Mouse (Mus musculus) kidney, adult 2 months (tissue): ENCODE results near the gene Zbtb32. TPM values are rescaled to one million over a fixed set of nuclear protein-coding genes. Genes with fewer than 3 reads are reported as not detected.

ENCODE experiments used
- DNase-seq: peaks from one replicate; pipeline ENCODE4 v3.0.0; 2021
- H3K27ac ChIP-seq: fragments of 200-500 bp; 2 replicates; pipeline ENCODE4 v1.5.1; 2012; ENCODE audit warnings: low read depth, low read length, control low read depth, inconsistent platforms; ENCODE audit not compliant: insufficient read depth
- H3K27me3 ChIP-seq: fragments of 200-500 bp; replicated peaks from 2 replicates; pipeline ENCODE4 v1.6.1; 2012; ENCODE audit warnings: mild to moderate bottlenecking, moderate library complexity, low read length, inconsistent platforms; ENCODE audit not compliant: control insufficient read depth, insufficient read depth
- H3K36me3 ChIP-seq: fragments of 200-500 bp; 2 replicates; pipeline ENCODE4 v1.6.1; 2012; ENCODE audit warnings: mild to moderate bottlenecking, moderate library complexity, low read length, inconsistent platforms; ENCODE audit not compliant: control insufficient read depth, insufficient read depth
- H3K4me1 ChIP-seq: fragments of 200-500 bp; 2 replicates; pipeline ENCODE4 v1.6.1; 2011; ENCODE audit warnings: low read length; ENCODE audit not compliant: control insufficient read depth, insufficient read depth
- H3K4me3 ChIP-seq: fragments of 200-500 bp; 2 replicates; pipeline ENCODE4 v1.5.1; 2011; ENCODE audit warnings: mild to moderate bottlenecking, low read depth, low read length, control low read depth; ENCODE audit not compliant: insufficient read depth
- CTCF ChIP-seq: fragments of 200-500 bp; conservative IDR thresholded peaks from 2 replicates; pipeline ENCODE4 v1.5.1; 2011; ENCODE audit warnings: low read depth, mild to moderate bottlenecking, control low read depth, low read length, moderate library complexity, mixed read lengths; ENCODE audit not compliant: insufficient read depth, insufficient read length
- POLR2A ChIP-seq: fragments of 200-500 bp; IDR thresholded peaks from one replicate; pipeline ENCODE4 v1.6.1; 2011; ENCODE audit warnings: low read depth, low read length, control low read depth
- WGBS: fragments of 180-500 bp; shearing (Covaris S2); methylation state at CpG from one replicate; pipeline ENCODE4 v1.1.7; 2018; 5-methylcytosine and 5-hydroxymethylcytosine counted together
- polyA plus RNA-seq: library from polyadenylated mRNA; depleted of rRNA; stranded (reverse); fragments of >200 nt; gene quantifications from 2 replicates; pipeline ENCODE4 v1.2.3, GENCODE M21; 2012

Zbtb32 gene
- polyA plus RNA-seq, 1 experiment: 1.3 TPM

DNA sequence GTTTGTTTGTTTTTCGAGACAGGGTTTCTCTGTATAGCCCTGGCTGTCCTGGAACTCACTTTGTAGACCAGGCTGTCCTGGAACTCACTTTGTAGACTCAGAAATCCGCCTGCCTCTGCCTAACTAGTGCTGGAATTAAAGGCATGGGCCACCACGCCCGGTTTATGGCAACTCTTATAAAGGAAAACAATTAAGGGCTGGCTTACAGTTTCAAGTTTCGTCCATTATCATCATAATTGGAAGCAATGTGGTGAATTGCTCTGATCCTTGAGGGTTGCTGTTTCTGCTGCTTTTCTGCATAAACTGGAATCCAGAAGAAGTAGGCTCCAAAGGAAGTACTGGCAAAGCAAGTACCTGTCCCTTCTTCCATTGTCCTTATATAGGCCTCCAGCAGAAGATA is 27.9 kb upstream of the Zbtb32 start:
- DNase-seq: no peak
- WGBS: 86% methylated on average over 5 of the region's 5 CpGs
- peaks cover 3% of the 10 kb centered on the region; the same call in 1 of the 2 replicates for H3K4me1 ChIP-seq
- no peak for TF ChIP-seq CTCF
- no peak for TF ChIP-seq POLR2A
- H3K4me3 ChIP-seq: no peak overlapping the region
- H3K36me3 ChIP-seq: peaks cover 3% of the 10 kb centered on the region; the same call in 1 of the 2 replicates
- H3K27me3 ChIP-seq: no peaks in the 10 kb centered on the region
- no peak overlapping the region for H3K27ac ChIP-seq

DNA sequence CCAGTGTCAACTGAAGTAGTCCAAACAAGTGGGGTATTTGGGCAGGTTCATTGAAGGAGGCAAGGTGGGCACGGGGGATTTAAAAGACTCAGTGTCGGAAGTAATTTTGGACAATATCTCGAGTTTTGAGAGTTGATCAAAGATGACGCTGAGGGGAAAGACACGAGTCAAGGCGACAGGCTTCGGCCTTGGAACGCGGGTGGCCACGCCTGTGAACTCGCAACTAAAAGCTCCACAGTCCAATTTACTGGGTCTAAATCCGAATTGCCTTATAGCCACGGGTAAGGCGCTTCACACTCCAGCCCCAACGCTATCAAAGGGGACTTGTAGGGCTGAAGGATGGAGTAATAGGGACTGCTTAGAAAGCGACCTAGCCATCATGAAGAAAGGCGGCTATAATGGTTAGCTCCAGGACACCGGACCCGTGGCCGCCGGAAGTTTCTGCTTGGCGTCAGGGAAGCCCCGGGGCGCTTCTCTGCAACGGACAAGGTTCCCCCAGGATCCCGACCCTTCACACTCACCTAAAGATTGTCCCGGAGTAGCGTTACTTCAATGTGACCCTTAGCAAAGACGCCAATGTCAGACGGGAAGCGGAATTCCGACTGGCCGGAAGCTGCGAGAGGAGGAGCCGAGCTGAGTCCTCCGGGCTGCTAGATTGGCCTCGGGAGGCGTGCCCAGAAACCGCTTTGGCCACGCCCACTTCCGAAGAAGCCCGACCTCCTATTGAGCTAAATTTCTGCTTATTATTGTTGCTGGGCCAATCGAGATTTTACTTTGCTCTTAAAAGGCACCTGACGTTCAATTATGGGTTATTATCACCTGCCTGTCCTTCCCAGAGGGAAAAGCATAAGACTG is 27.0 kb upstream of the Zbtb32 start, which contains the start of gene Cox6b1:
Gene Cox6b1, minus strand, starts transcription at position 622 of the 855 bp plus-strand sequence.
- DNase-seq: peak; percentile 94
- H3K27ac ChIP-seq: peak within 1 kb of the TSS; percentile 99
- H3K36me3 ChIP-seq: peaks cover 3% of the 10 kb centered on the region; the same call in 1 of the 2 replicates
- TF ChIP-seq CTCF (no peak), POLR2A (peak; percentile 37)
- peaks cover 6% of the 10 kb centered on the region; the same call in 1 of the 2 replicates for H3K4me1 ChIP-seq
- WGBS: 1% methylated on average over 44 of the region's 44 CpGs
- H3K4me3 ChIP-seq: peak within 1 kb of the TSS; percentile 93
- H3K27me3 ChIP-seq: no peaks in the 10 kb centered on the region

DNA sequence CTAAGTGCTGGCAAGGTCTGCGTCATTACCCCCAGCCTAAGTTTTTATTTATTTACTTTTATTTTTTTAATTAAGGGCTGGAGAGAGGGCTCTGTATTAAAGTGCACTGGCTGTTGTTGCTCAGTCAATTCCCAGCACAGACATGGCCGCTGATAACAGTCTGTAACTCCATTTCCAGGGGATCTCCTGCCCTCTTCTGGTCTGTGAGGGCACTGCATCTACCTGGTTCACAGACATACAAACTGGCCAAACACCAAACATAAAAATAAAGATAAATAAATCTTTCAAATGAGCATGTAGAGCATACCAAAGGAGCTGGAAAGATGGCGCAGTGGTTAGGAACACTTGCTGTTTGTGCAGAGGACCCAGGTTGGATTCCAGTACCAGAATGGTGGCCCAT is 20.5 kb upstream of the Zbtb32 start:
- TF ChIP-seq CTCF (peak; percentile 60), POLR2A (no peak)
- 0 out of 2 replicates have a peak, but pooled peaks cover 3% of the 10 kb centered on the region for H3K4me1 ChIP-seq
- H3K36me3 ChIP-seq: peaks cover 8% of the 10 kb centered on the region; the same call in 1 of the 2 replicates
- 90% methylated on average over 3 of the region's 3 CpGs for WGBS
- no peak for DNase-seq
- no peaks in the 10 kb centered on the region for H3K27me3 ChIP-seq
- H3K4me3 ChIP-seq: no peak overlapping the region
- no peak overlapping the region for H3K27ac ChIP-seq

DNA sequence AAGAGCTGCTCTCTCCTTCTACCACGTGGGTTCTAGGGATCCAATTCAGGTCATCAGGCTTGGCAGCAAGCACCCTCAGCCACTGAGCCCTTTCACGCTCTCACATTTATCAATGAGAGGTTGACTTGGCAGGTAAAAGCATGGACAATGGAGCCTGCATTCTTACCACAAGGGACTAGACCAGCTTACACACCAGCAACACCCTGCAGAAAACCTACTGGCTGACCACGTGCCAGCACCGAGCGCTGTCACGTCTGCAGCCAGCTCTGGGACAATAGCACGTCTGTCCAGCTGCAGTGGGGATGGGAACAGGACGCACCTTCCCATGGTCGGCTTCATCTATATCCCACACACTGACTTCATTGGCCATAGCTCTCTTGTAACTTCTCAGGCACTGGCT is 19.9 kb upstream of the Zbtb32 start:
- WGBS: 94% methylated on average over 9 of the region's 9 CpGs
- Histone ChIP-seq H3K36me3 (peaks cover 6% of the 10 kb centered on the region; the same call in 1 of the 2 replicates), H3K27me3 (no peaks in the 10 kb centered on the region), H3K4me1 (0 out of 2 replicates have a peak, but pooled peaks cover 3% of the 10 kb centered on the region), H3K4me3 (no peak overlapping the region), H3K27ac (no peak overlapping the region)
- DNase-seq: no peak
- TF ChIP-seq CTCF (no peak), POLR2A (no peak)

DNA sequence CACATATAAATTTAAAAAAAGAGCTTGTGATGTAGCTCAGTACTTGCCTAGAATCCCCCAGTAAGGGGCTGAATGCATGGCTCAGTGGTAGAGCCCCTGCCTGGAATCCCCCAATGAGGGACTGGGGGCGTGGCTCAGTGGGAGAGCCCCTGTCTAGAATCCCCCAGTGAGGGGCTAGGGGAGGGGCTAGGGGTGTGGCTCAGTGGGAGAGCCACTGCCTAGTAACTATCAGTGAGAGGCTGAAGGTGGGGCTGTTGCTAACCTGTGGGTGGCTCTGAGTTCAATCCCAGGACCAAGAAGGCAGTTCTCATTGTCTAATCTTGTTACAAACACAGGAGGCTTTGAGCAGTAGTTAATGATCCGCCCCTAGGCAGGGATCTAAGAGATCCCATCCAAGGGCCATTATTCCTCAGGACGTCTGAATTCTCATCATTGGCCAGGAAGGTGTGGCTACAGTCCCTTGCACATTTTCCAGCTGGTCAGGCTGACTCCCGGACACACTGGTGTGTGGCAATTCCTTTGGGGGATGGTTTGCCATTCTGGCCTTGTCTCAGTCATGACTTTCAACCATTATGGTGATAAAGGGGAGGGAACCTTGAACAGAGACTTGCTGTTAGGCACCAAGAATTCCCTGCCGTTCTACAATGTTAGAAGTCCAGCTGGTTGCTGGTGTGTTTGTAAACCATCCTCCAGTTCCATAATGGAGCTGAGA is 16.5 kb upstream of the Zbtb32 start:
- Histone ChIP-seq H3K36me3 (peaks cover 4% of the 10 kb centered on the region; the same call in 1 of the 2 replicates), H3K27me3 (no peaks in the 10 kb centered on the region), H3K27ac (no peak overlapping the region), H3K4me1 (no peaks in the 10 kb centered on the region; the same call in 1 of the 2 replicates), H3K4me3 (no peak overlapping the region)
- no peak for DNase-seq
- WGBS: 54% methylated on average over 5 of the region's 5 CpGs
- no peak for TF ChIP-seq CTCF
- no peak for TF ChIP-seq POLR2A

DNA sequence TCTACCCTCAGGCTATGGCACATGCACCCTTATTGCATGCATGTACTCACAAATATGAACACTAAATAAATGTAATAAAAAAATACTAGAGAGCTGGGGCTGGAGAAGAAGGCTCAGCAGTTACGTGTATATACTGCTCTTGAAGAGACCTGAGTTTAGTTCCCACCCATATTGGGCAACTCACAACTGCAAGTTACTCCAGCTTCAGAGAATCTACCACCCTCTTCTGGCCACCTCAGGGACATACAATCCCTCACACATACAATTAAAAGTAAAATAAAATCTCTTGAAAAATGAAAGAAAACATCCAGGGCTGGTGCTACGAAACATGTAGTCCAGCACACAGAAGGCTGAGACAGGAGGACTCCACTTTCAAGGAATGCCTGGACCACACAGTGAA is 15.7 kb upstream of the Zbtb32 start:
- H3K36me3 ChIP-seq: peaks cover 4% of the 10 kb centered on the region; the same call in 1 of the 2 replicates
- no peak for TF ChIP-seq POLR2A
- TF ChIP-seq CTCF: 0 out of 2 replicates have a peak, but pooled peaks have one; percentile 13
- H3K27ac ChIP-seq: no peak overlapping the region
- H3K27me3 ChIP-seq: no peaks in the 10 kb centered on the region
- 63% methylated on average over 2 of the region's 2 CpGs for WGBS
- H3K4me1 ChIP-seq: no peaks in the 10 kb centered on the region; the same call in 1 of the 2 replicates
- no peak for DNase-seq
- H3K4me3 ChIP-seq: no peak overlapping the region
